Mouse (Mus musculus) limb, embryonic 15.5 days (tissue): Measurements from ENCODE around the gene Add2. TPM values are rescaled to one million over a fixed set of nuclear protein-coding genes. Genes with fewer than 3 reads are reported as not detected.
A peak's percentile ranks its signal among the peaks of the same experiment; 100 is the strongest.

Source experiments
- ATAC-seq: fragments of 200-750 bp; cut with Nextera tagmentation; 2 replicates; pipeline ENCODE4 v1.8.0; 2017; ENCODE audit warnings: low read depth, moderate TSS enrichment; ENCODE audit not compliant: insufficient number of reproducible peaks, low FRiP score, low TSS enrichment
- H3K27ac ChIP-seq: fragments of 300-500 bp; sonication (generic); 2 replicates; pipeline ENCODE4 v1.5.1; 2015; ENCODE audit warnings: moderate library complexity, mild to moderate bottlenecking, inconsistent platforms
- H3K27me3 ChIP-seq: fragments of 300-500 bp; sonication (generic); 2 replicates; pipeline ENCODE4 v1.6.1; 2015; ENCODE audit warnings: inconsistent platforms
- H3K36me3 ChIP-seq: fragments of 300-500 bp; sonication (generic); 2 replicates; pipeline ENCODE4 v1.6.1; 2015; ENCODE audit warnings: inconsistent platforms
- H3K4me1 ChIP-seq: fragments of 300-500 bp; sonication (generic); 2 replicates; pipeline ENCODE4 v1.6.1; 2015; ENCODE audit warnings: inconsistent platforms
- H3K4me2 ChIP-seq: fragments of 300-500 bp; sonication (generic); 2 replicates; pipeline ENCODE4 v1.6.1; 2015; ENCODE audit warnings: mild to moderate bottlenecking, inconsistent platforms
- H3K4me3 ChIP-seq: fragments of 300-500 bp; sonication (generic); 2 replicates; pipeline ENCODE4 v1.5.1; 2015; ENCODE audit warnings: mild to moderate bottlenecking, inconsistent platforms
- H3K9ac ChIP-seq: fragments of 300-500 bp; sonication (generic); 2 replicates; pipeline ENCODE4 v1.6.1; 2015; ENCODE audit warnings: inconsistent platforms
- H3K9me3 ChIP-seq: fragments of 300-500 bp; sonication (generic); 2 replicates; pipeline ENCODE4 v1.6.1; 2016; ENCODE audit warnings: inconsistent platforms
- WGBS: fragments of 180-500 bp; shearing (Covaris S2); methylation state at CpG from one replicate; pipeline ENCODE4 v1.1.7; 2015; 5-methylcytosine and 5-hydroxymethylcytosine counted together
- polyA plus RNA-seq: library from polyadenylated mRNA; unstranded; fragments of >200 nt; fragmentation: Nextera tagmentation; extraction: Ambion mirVana; gene quantifications from 2 replicates; pipeline ENCODE4 v1.2.1, GENCODE M21; 2015

Gene Add2
- polyA plus RNA-seq, 1 experiment from 2014 or later, result 2.3 TPM

DNA sequence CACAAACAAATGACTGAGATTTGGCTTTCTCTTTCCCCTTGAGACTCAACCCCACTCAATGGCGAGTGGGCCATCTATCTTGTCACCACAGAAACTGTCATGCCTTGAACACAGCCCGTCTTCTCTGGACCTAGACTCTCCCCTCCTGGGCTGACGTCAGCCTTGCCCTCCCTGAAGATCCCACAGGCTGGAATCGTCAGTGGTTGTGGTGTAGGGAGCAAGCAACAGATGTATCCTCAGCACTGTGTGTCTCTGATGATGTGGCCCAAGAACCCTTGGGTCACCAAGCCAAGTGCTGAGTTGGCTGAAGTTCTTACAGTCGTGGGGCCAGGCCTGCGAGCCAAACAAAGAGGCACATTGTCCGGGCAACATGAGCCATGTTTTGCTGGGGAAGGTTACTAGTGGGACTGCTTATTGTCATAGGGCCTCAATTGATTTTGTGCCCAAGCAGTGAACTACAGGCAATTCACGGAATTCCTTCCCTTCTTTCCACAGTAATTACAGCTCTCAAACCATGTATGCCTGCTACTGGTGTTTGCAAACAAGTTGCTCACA lies 125.0 kb downstream of the Add2 start:
- WGBS, result 66% methylated on average over 8 of the region's 8 CpGs
- Histone ChIP-seq H3K4me2 (no peak overlapping the region), H3K4me3 (no peak overlapping the region)

DNA sequence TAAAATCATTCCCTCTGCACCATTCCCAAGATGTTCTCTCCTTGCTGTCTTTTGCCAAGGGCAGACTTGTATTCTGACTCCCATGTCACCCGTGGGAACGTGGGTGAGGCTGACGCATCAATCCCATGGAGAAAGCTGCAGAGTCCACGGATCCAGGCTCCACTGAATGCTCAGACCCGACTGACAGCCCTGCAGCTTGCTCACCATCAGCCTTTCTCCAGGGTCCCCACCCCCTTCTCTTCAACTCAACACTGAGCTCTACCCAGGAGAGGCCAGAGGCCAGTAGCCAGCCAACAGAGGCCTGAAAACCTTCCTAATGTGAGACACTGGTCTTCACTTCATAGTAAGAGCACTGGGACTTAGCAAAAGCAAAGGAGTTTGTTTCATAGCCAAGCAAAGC lies 125.5 kb downstream of the Add2 start:
- Histone ChIP-seq H3K27me3 (no peaks in the 10 kb centered on the region), H3K4me2 (no peak overlapping the region), H3K36me3 (no peaks in the 10 kb centered on the region), H3K4me1 (peaks cover 9% of the 10 kb centered on the region), H3K27ac (no peak overlapping the region), H3K4me3 (no peak overlapping the region), H3K9ac (no peak overlapping the region), H3K9me3 (no peaks in the 10 kb centered on the region)
- ATAC-seq, result no peak
- WGBS, result 83% methylated on average over 5 of the region's 5 CpGs

More for the DNA sequence above, 125.0 kb downstream of the Add2 start:
- H3K9me3 ChIP-seq, result no peaks in the 10 kb centered on the region
- H3K27ac ChIP-seq, result no peak overlapping the region
- no peaks in the 10 kb centered on the region for H3K27me3 ChIP-seq
- no peak overlapping the region for H3K9ac ChIP-seq
- ATAC-seq, result no peak
- no peaks in the 10 kb centered on the region for H3K36me3 ChIP-seq
- H3K4me1 ChIP-seq, result peaks cover 9% of the 10 kb centered on the region

DNA sequence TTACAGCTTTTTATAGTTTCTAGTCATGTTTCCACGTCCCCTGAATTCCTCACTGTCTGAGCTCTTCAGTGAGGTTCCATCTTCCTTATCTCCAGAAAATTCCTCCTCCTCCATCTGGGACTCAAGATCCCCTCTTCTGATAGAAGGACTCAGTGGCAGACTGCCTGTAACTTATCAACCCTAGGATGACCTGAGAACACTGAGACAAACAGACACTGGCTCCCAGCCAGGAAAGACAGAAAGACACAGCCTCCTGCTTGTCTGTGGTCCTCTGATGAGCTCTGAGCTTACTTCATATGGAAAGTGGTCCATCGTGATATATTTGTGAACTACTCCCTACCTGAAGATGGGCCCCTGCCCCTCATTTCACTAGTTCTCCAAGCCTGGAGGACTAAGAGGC lies 126.0 kb downstream of the Add2 start:
- Histone ChIP-seq H3K9ac (no peak overlapping the region), H3K36me3 (no peaks in the 10 kb centered on the region), H3K4me2 (no peak overlapping the region), H3K4me3 (no peak overlapping the region), H3K4me1 (peaks cover 9% of the 10 kb centered on the region), H3K27me3 (no peaks in the 10 kb centered on the region), H3K9me3 (no peaks in the 10 kb centered on the region), H3K27ac (no peak overlapping the region)
- no peak for ATAC-seq
- WGBS, result 62% methylated on average over 2 of the region's 2 CpGs

DNA sequence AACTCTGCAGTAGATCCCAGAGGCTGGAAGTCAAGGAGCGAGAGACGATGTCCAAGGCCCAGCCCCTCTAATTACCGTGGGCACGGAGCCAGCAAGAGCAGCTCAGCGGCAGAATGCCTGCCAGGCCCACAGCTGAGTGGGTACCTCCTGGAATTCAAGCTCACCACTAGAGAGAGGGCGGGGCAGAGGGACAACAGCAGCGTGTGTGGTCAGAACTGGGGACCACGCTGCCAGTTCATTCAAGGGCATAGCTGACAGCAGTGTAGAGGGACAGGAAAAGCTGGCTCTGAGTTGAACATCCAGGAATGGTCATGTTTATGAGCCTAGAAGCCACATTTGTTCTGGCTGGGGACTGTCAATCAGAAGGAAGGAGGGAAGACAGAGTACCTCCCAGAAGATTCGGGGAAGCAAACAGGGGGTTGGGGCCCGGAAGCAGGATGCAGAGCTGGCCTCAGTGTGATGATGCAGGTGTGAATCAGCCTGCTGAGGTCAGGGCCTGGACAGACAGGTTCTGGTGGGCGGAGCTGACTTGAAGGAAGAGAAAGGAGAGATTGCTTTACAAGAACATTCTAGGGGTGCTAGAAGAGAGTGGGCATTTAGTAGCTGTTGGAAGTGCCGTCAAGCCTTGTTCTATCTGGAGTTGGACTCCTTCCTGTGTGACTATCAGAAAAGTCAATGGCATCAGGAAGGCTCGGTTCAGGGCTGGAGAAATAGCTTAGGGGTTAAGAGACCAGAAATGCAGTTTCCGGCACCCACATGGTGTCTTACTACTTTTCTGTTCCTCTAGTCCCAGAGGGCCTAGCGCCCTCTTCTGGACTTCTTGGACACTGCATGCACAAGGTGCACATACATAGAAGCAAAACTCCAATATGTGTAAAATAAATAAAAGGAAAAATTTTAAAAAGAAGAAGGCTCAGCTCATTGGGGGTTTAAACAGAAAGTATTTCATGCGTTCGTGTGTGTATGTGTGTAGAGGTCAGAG lies 129.1 kb downstream of the Add2 start:
- H3K27ac ChIP-seq, result peak overlapping the region; percentile 22; the same call in 1 of the 2 replicates
- peak overlapping the region; percentile 24; the same call in 1 of the 2 replicates for H3K4me2 ChIP-seq
- H3K4me3 ChIP-seq, result no peak overlapping the region
- no peaks in the 10 kb centered on the region for H3K9me3 ChIP-seq
- no peaks in the 10 kb centered on the region for H3K27me3 ChIP-seq
- peaks cover 9% of the 10 kb centered on the region for H3K4me1 ChIP-seq
- H3K36me3 ChIP-seq, result no peaks in the 10 kb centered on the region
- no peak overlapping the region for H3K9ac ChIP-seq
- WGBS, result 49% methylated on average over 17 of the region's 17 CpGs
- no peak for ATAC-seq

DNA sequence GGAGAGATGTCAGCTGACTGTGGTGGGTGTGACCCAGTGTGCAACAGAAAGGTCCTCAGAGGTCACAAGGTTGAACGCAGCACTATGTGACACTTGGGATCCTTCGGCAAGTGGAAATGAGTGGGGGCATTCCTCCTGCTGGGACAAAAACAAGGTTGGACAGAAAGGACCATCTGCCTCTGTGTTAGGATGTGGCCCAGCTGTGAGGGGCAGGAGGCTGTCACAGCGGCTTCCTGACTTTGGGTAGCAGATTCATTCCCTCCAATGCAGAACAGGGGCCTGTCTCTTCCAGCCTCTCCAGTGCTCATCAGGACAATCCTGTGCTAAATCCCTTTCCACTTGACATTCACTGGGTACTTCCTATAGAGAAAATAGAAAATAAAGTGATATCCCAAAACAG lies 132.4 kb downstream of the Add2 start:
- Histone ChIP-seq H3K9me3 (no peaks in the 10 kb centered on the region), H3K4me3 (no peak overlapping the region), H3K27me3 (no peaks in the 10 kb centered on the region), H3K4me1 (peaks cover 9% of the 10 kb centered on the region), H3K9ac (no peak overlapping the region), H3K27ac (no peak overlapping the region), H3K4me2 (no peak overlapping the region), H3K36me3 (no peaks in the 10 kb centered on the region)
- no peak for ATAC-seq
- 66% methylated on average over 3 of the region's 3 CpGs for WGBS

DNA sequence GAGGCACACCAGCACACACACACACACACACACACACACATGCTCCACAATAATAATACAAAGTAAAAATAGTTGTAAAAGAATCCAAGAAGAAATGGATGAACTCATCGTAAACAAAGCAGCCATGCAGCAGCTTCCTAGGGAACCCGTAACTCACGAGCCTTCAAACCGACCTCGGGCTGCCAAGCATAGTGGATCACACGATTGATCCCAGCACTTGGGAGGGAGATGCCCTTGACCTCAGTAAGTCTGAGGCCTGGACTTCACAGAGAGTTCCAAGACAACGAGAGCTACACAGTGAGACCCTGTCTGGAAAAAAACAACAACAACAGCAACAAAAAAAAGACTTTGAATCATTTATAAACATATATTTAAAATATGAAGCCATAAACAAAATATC lies 133.1 kb downstream of the Add2 start:
- Histone ChIP-seq H3K4me3 (no peak overlapping the region), H3K27me3 (no peaks in the 10 kb centered on the region), H3K36me3 (no peaks in the 10 kb centered on the region), H3K9me3 (no peaks in the 10 kb centered on the region), H3K4me1 (peaks cover 9% of the 10 kb centered on the region), H3K27ac (no peak overlapping the region), H3K4me2 (no peak overlapping the region), H3K9ac (no peak overlapping the region)
- no peak for ATAC-seq
- 47% methylated on average over 7 of the region's 7 CpGs for WGBS

DNA sequence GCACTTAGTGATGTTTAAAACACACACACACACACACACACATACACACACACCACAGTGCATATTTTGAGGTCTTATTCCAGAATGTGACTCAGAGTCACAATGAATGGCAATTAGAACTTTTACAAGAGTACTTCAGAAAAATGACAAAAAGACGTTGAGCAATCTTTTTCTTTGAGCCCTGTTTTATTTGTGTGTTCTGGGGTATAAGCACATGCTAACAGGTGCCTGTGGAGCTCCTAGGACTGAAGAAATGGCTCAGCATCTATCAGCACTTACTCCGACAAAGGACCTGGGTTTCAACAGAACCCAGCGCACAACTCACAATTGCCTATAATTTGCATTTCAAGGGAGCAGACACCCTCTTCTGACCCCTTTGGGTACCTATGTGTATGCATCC lies 135.5 kb downstream of the Add2 start:
- no peak overlapping the region for H3K4me2 ChIP-seq
- no peak for ATAC-seq
- no peak overlapping the region for H3K9ac ChIP-seq
- H3K27ac ChIP-seq, result no peak overlapping the region
- H3K4me3 ChIP-seq, result no peak overlapping the region
- no peaks in the 10 kb centered on the region for H3K36me3 ChIP-seq
- no peaks in the 10 kb centered on the region for H3K4me1 ChIP-seq
- H3K9me3 ChIP-seq, result no peaks in the 10 kb centered on the region
- H3K27me3 ChIP-seq, result no peaks in the 10 kb centered on the region
- 58% methylated on average over 3 of the region's 3 CpGs for WGBS

DNA sequence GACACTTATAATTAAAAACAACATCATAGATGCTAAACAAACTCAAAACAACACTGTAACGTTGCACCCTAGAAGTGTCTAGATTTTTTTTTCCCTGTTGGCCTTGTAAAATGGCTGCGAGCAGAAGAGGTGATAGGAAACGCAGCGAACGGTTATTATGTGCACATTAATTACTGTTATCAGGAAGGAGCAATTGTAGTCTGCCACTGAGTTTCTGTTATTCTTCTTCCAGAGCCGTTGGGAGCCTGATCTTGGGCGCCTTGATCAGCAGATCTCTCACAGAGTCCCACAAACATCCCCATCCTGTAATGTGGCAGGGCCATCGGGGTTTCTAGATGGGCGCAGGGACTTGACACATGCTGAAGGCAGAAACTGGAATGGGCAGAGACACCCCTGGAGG lies 137.9 kb downstream of the Add2 start:
- Histone ChIP-seq H3K4me1 (no peaks in the 10 kb centered on the region), H3K9me3 (no peaks in the 10 kb centered on the region), H3K27me3 (no peaks in the 10 kb centered on the region), H3K27ac (no peak overlapping the region), H3K4me3 (no peak overlapping the region), H3K4me2 (no peak overlapping the region), H3K36me3 (no peaks in the 10 kb centered on the region), H3K9ac (no peak overlapping the region)
- 76% methylated on average over 9 of the region's 9 CpGs for WGBS
- no peak for ATAC-seq

DNA sequence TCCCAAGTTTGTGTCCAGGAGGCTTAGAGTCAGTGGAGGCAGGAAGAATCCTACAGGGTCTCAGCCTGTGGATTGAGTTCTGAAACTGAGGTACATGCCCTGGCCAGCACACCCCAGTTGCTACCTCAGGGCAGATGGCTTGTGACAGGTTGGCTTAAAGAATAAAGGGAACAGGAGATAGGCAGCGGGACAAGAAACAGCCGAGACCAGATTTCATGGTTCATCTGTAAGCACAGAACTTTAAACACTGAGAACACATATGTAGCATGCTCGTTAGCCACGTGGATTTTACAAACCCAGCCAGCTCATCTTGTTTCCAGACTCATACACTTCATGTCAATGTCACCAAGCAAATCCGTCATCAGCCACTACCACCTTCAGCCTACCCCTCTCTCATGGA lies 139.4 kb downstream of the Add2 start:
- Histone ChIP-seq H3K27me3 (no peaks in the 10 kb centered on the region), H3K36me3 (no peaks in the 10 kb centered on the region), H3K9ac (no peak overlapping the region), H3K4me2 (no peak overlapping the region), H3K27ac (no peak overlapping the region), H3K9me3 (no peaks in the 10 kb centered on the region), H3K4me1 (no peaks in the 10 kb centered on the region), H3K4me3 (no peak overlapping the region)
- WGBS, result 61% methylated on average over 5 of the region's 5 CpGs
- ATAC-seq, result no peak

DNA sequence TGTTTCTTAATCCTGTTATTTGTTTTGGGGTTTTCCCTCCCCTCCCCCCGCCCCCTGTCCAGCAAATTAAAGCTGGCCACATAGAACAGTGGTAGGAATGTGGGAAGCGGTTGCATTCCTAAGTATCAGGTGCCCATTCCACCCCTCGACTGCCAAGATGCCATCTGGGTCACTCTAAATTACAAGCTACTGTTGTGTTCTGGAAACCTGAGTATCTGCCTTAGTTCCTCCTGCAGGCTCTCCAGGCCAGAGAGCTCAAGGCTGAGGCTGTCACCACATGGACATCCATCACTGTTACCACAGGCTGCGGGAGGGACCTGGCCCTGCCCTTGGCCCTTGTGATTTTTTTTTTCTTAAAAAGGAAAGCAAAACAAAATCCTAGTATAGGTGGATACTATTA lies 140.7 kb downstream of the Add2 start:
- ATAC-seq, result no peak

More for the DNA sequence above, 140.7 kb downstream of the Add2 start:
- Histone ChIP-seq H3K36me3 (no peaks in the 10 kb centered on the region), H3K27me3 (no peaks in the 10 kb centered on the region), H3K9ac (no peak overlapping the region), H3K4me2 (no peak overlapping the region), H3K4me3 (no peak overlapping the region), H3K27ac (no peak overlapping the region), H3K4me1 (no peaks in the 10 kb centered on the region), H3K9me3 (no peaks in the 10 kb centered on the region)
- 50% methylated on average over 4 of the region's 4 CpGs for WGBS
